Mouse (Mus musculus) C2C12 (cell line): ENCODE results near the gene Ifnar2. TPM values are rescaled to one million over a fixed set of nuclear protein-coding genes. Genes with fewer than 3 reads are reported as not detected.

Experiments
- H3K27me3 ChIP-seq: one replicate; pipeline ENCODE4 v1.6.1; 2011; ENCODE audit not compliant: control insufficient read depth, insufficient read depth, insufficient read length
- H3K36me3 ChIP-seq: one replicate; pipeline ENCODE4 v1.6.1; 2011; ENCODE audit not compliant: control insufficient read depth, insufficient read depth
- H3K4me3 ChIP-seq: one replicate; pipeline ENCODE4 v1.5.1; 2011; ENCODE audit warnings: mild to moderate bottlenecking, control low read depth; ENCODE audit not compliant: poor library complexity, insufficient read depth, severe bottlenecking
- H3K79me2 ChIP-seq: one replicate; pipeline ENCODE4 v1.6.1; 2011; ENCODE audit not compliant: control insufficient read depth, insufficient read depth
- H3K79me3 ChIP-seq: one replicate; pipeline ENCODE4 v1.6.1; 2011; ENCODE audit warnings: low read depth, control low read depth
- H3ac ChIP-seq: one replicate; pipeline ENCODE3; 2011; ENCODE audit warnings: low read depth; ENCODE audit not compliant: control insufficient read depth, insufficient read length
- CEBPB ChIP-seq: IDR thresholded peaks from one replicate; pipeline ENCODE4 v1.6.1; 2011; ENCODE audit warnings: low read depth, mild to moderate bottlenecking, control low read depth, moderate library complexity
- CTCF ChIP-seq: IDR thresholded peaks from one replicate; pipeline ENCODE4 v1.5.1; 2011; ENCODE audit not compliant: control insufficient read depth, insufficient read depth, insufficient read length
- FOSL1 ChIP-seq: IDR thresholded peaks from one replicate; pipeline ENCODE4 v1.8.0; 2011; ENCODE audit warnings: mild to moderate bottlenecking, low read length; ENCODE audit not compliant: poor library complexity, insufficient read depth, severe bottlenecking
- MAX ChIP-seq: IDR thresholded peaks from one replicate; pipeline ENCODE4 v1.6.1; 2011; ENCODE audit warnings: mild to moderate bottlenecking, control low read depth
- MYOD1 ChIP-seq: IDR thresholded peaks from one replicate; pipeline ENCODE4 v1.6.1; 2011; ENCODE audit warnings: low read depth; ENCODE audit not compliant: control insufficient read depth, insufficient read length
- MYOG ChIP-seq: IDR thresholded peaks from one replicate; pipeline ENCODE4 v1.6.1; 2011; ENCODE audit not compliant: control insufficient read depth, insufficient read length; ENCODE audit errors: extremely low read depth
- USF1 ChIP-seq: IDR thresholded peaks from one replicate; pipeline ENCODE4 v1.6.1; 2011; ENCODE audit warnings: low read depth, mild to moderate bottlenecking, control low read depth, moderate library complexity
- polyA plus RNA-seq: library from polyadenylated mRNA; unstranded; fragments of >200 nt; fragmentation: generic; extraction: Trizol; gene quantifications from one replicate; pipeline ENCODE4 v1.2.1, GENCODE M21; 2012; ENCODE audit warnings: missing spikeins

The Ifnar2 gene
- polyA plus RNA-seq, 1 experiment, result 22.3 TPM

DNA sequence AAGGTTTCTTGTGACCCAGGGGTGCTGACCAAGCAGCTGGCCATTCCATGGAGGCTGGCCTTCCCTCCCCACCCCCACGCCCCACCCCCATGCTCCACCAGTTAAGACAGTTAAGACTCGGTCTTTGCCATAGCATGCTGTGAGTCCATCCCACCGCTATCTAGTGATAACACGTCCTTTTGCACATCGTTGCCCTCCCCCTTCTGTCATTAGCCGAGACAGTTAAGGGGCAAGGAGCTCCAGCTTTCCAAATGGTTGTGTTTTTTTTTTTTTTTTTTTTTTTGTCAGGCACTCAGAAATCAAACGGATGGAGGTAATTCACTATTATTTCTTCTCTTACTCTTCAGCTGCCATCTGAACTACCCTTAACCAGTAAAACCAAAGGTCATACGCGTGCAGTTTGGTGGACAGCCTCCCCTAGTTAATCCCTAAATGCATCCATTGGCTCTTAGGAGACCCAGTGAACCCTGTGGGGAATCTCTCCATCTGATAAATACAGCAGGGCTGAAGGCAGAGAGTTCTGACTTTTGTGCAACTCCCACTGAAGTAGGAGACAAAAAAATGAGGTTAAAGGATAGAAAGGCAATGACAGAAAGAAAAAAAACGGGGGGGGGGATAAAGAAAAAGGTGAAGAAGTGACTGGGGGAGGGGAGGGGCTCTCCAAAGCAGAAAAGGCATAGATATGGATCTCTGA, 24.4 kb downstream of the Ifnar2 start:
- H3K4me3 ChIP-seq, result no peak overlapping the region
- H3K79me3 ChIP-seq, result no peaks in the 10 kb centered on the region
- TF ChIP-seq CEBPB (no peak), MYOG (no peak), FOSL1 (no peak), MYOD1 (no peak), CTCF (no peak), USF1 (no peak), MAX (no peak)
- no peak overlapping the region for H3ac ChIP-seq
- peaks cover 22% of the 10 kb centered on the region for H3K36me3 ChIP-seq
- H3K79me2 ChIP-seq, result no peaks in the 10 kb centered on the region
- H3K27me3 ChIP-seq, result no peaks in the 10 kb centered on the region

DNA sequence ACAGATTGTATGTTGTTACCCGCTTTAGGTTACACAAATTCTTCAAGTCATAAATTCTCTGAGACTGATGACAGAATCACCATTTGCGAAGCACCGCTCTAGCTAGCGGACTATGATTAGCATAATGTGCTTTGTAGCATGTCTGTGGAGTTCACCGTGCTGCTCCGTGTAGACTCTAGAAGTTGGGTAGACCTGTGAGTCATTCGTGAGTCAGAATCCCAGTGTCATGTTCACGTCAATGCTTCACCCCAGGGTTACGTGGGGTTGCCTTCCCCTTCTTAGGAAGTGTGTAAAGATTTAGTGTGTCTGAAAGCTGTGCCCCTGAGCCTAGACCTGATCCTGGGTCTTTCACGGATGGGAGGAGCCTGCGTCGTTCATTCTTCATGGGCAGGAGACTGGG, 25.4 kb downstream of the Ifnar2 start:
- Histone ChIP-seq H3K79me3 (no peaks in the 10 kb centered on the region), H3K27me3 (no peaks in the 10 kb centered on the region), H3K4me3 (no peak overlapping the region), H3ac (no peak overlapping the region), H3K79me2 (no peaks in the 10 kb centered on the region), H3K36me3 (peaks cover 13% of the 10 kb centered on the region)
- peak; percentile 81 for TF ChIP-seq FOSL1
- TF ChIP-seq USF1, result no peak
- TF ChIP-seq MYOD1, result no peak
- no peak for TF ChIP-seq MYOG
- TF ChIP-seq CTCF, result no peak
- TF ChIP-seq MAX, result peak; percentile 62
- TF ChIP-seq CEBPB, result no peak

DNA sequence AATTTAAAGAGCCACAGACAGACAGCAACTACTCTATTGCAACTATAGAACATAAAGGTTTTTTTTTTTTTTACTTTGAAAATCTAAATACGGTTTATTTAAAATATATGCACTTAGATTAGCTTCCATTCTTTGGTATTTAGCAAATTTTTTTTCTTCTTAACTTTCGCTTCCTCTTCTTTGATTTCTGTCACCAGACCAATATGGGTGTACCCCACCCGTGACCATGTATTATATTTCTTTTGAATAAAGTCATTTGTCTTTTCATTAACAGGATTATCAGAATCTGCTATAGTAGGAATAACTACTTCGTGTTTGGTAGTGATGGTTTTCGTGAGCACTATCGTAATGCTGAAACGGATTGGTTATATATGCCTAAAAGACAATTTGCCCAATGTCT, 26.4 kb downstream of the Ifnar2 start:
- H3K4me3 ChIP-seq, result no peak overlapping the region
- H3K27me3 ChIP-seq, result no peaks in the 10 kb centered on the region
- TF ChIP-seq USF1 (no peak), MYOD1 (no peak), CEBPB (no peak), CTCF (no peak), MYOG (no peak), FOSL1 (no peak), MAX (no peak)
- H3ac ChIP-seq, result no peak overlapping the region
- no peaks in the 10 kb centered on the region for H3K79me2 ChIP-seq
- peaks cover 11% of the 10 kb centered on the region for H3K36me3 ChIP-seq
- H3K79me3 ChIP-seq, result no peaks in the 10 kb centered on the region

DNA sequence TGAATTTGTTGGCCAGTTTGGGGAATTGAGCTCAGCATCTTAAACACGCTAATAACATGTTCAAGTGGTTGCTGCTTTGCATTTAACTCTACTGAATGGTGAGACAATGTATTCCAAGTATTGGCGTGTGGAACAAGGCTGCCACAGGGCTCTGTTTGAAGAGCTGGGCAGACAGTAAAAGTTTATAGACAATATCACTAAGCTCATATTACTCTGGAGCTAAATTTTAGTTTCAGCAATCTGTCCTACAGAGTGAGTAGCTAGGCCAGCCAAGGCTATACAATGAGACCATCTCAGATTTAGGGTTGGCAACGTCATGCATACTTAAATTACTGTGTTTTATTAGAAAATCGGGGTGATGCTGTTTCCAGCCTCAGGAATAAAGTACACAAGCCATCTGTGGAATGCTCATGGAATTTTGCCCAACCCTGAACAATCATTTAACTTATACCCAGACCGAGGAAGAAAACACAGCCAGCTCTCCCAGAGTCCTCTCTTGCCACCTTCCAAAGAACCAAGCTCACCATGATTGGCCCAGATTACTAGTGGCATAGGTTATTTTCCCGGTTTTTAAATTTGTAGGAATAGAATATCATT, 29.1 kb downstream of the Ifnar2 start:
- H3K27me3 ChIP-seq, result no peaks in the 10 kb centered on the region
- no peaks in the 10 kb centered on the region for H3K79me3 ChIP-seq
- H3K4me3 ChIP-seq, result no peak overlapping the region
- TF ChIP-seq USF1, result no peak
- TF ChIP-seq MYOD1, result no peak
- TF ChIP-seq CTCF, result no peak
- no peak for TF ChIP-seq MAX
- TF ChIP-seq MYOG, result no peak
- no peak for TF ChIP-seq FOSL1
- no peak for TF ChIP-seq CEBPB
- no peaks in the 10 kb centered on the region for H3K79me2 ChIP-seq
- peaks cover 6% of the 10 kb centered on the region for H3K36me3 ChIP-seq
- no peak overlapping the region for H3ac ChIP-seq

DNA sequence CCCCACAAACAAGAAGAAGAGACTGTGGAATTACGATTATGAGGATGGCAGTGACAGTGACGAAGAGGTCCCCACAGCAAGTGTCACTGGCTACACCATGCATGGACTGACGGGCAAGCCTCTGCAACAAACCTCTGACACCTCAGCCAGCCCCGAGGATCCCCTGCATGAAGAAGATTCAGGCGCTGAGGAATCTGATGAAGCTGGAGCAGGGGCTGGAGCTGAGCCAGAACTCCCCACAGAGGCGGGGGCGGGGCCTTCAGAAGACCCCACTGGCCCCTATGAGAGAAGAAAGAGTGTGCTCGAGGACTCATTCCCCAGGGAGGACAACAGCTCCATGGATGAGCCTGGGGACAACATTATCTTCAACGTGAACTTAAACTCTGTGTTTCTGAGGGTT, 31.2 kb downstream of the Ifnar2 start:
- H3ac ChIP-seq, result no peak overlapping the region
- TF ChIP-seq MYOD1, result no peak
- no peaks in the 10 kb centered on the region for H3K79me3 ChIP-seq

More for the DNA sequence above, 31.2 kb downstream of the Ifnar2 start:
- Histone ChIP-seq H3K79me2 (no peaks in the 10 kb centered on the region), H3K4me3 (no peak overlapping the region), H3K36me3 (peaks cover 6% of the 10 kb centered on the region), H3K27me3 (no peaks in the 10 kb centered on the region)
